8 mouse cellular contexts compared by ENCODE assay signal in the genomic region with DNA sequence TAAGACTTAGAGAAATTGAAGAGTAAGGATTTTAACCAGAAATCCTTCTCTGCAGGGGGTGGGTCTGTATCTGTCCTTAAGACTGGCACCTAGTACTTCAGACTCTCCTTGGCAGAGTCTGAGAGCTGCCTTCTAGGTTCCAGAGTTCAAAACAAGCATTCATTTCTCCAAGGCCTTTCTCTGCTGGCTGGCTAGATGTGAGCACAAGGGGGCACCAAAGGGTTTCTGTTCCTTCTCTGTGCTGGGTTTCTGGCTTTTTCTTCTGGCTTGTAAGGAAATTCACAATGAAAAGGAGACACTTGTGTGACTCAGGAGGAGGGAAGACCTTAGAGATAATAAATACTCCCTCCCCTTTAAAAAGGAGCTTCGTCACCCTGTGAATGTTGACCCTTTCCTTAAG.
DNase-seq lines count a peak whose midpoint lies in the region; ATAC-seq and TF ChIP-seq lines count a peak whose summit lies in the region.

No protein-coding gene starts in this region.

- H3K9ac ChIP-seq in CH12.LX (ENCODE audit: insufficient read depth, low read depth) = no peak overlapping the region
- no peak overlapping the region for H3K9ac ChIP-seq in hindbrain, embryonic 16.5 days (ENCODE audit: low read depth, low read length)

- no peaks in the 10 kb centered on the region for H3K4me1 ChIP-seq in CH12.LX (ENCODE audit: control insufficient read depth in 1 of 2, insufficient read depth in 2 of 2)
- H3K4me1 ChIP-seq in hindbrain, embryonic 16.5 days (ENCODE audit: control insufficient read depth, insufficient read depth, low read depth, low read length) = no peaks in the 10 kb centered on the region

- no peak overlapping the region for H3K4me2 ChIP-seq in CH12.LX (ENCODE audit: insufficient read depth, low read depth, poor library complexity, severe bottlenecking)
- H3K4me2 ChIP-seq in hindbrain, embryonic 16.5 days (ENCODE audit: low read length) = no peak overlapping the region

- in situ Hi-C loops in CH12.LX (cut with MboI; ENCODE audit: low pct_ligation_motif_present, low pct_unique_long_range_greater_than_20kb, low sequenced_read_pairs) = no loop called here

- peaks cover 25% of the 10 kb centered on the region for H3K27me3 ChIP-seq in CH12.LX (replicated peaks)
- no peaks in the 10 kb centered on the region for H3K27me3 ChIP-seq in hindbrain, embryonic 16.5 days (replicated peaks; ENCODE audit: control insufficient read depth, insufficient read depth, low read length)

- no peak overlapping the region for H3K4me3 ChIP-seq in gastrocnemius, adult 2 months
- no peak overlapping the region for H3K4me3 ChIP-seq in CH12.LX (replicated peaks in 1 of 3; ENCODE audit: low read depth in 2 of 3, low read length in 2 of 3, poor library complexity in 1 of 3)
- H3K4me3 ChIP-seq in hindbrain, embryonic 16.5 days (ENCODE audit: low read length) = no peak overlapping the region

- ATAC-seq in hindbrain, embryonic 16.5 days = peak; percentile 80; the same call in 1 of the 2 replicates
- ATAC-seq in inflammation-experienced regulatory T-cells, adult 6 months = no peak

- no peak for DNase-seq in gastrocnemius, adult 2 months
- no peak for DNase-seq in gastrocnemius, postnatal 4 days (ENCODE audit: low spot score in 2 of 2)
- DNase-seq in CH12.LX (ENCODE audit: extremely low read depth) = no peak
- peak; percentile 26 to 53 for DNase-seq in cerebellum, postnatal 4 days (ENCODE audit: low spot score in 2 of 2)
- peak; percentile 69 to 83 for DNase-seq in left cerebral cortex, postnatal 25 days (ENCODE audit: low spot score in 2 of 2)
- no peak for DNase-seq in yolk sac, embryonic 10.5 days (ENCODE audit: low spot score)

- H3K36me3 ChIP-seq in CH12.LX (replicated peaks in 1 of 2; ENCODE audit: control insufficient read depth in 1 of 2, insufficient read depth in 1 of 2, low read length in 1 of 2) = no peaks in the 10 kb centered on the region
- H3K36me3 ChIP-seq in hindbrain, embryonic 16.5 days (ENCODE audit: control insufficient read depth, insufficient read depth, low read length) = no peaks in the 10 kb centered on the region

- peak; percentile 12 for TF ChIP-seq RAD21 in CH12.LX (IDR thresholded peaks at IDR 0.05; ENCODE audit: low read depth, low read length)

- 10% methylated on average over 1 of the region's 1 CpGs for WGBS in hindbrain, embryonic 16.5 days

- intact Hi-C loops in gastrocnemius, adult 2 months (cut with DNase I) = no loop called here
- intact Hi-C loops in left cerebral cortex, postnatal 25 days (cut with DNase I) = loop anchor here (5.0 to 10.0 kb wide), 3 partner anchors 248 to 1601 kb away; no protein-coding TSS in a partner anchor

- H3K9me3 ChIP-seq in CH12.LX (replicated peaks; ENCODE audit: low read length) = peaks cover 5% of the 10 kb centered on the region
- no peaks in the 10 kb centered on the region for H3K9me3 ChIP-seq in hindbrain, embryonic 16.5 days (ENCODE audit: control insufficient read depth, low read length)

- peak; percentile 18; the same call in 1 of the 2 replicates for TF ChIP-seq CTCF in gastrocnemius, adult 2 months (IDR thresholded peaks at IDR 0.05)
- peak in 1 of 2 experiments; percentile 23; a peak in 1 of 4 replicates for TF ChIP-seq CTCF in CH12.LX (conservative IDR thresholded peaks at IDR 0.05 in 1 of 2, IDR thresholded peaks at IDR 0.05 in 1 of 2; ENCODE audit: low read depth in 2 of 2, low read length in 2 of 2)

- no peak for TF ChIP-seq EP300 in CH12.LX (IDR thresholded peaks at IDR 0.05; ENCODE audit: low read length)

- TF ChIP-seq POLR2A in CH12.LX (IDR thresholded peaks at IDR 0.05; ENCODE audit: low read depth, low read length) = no peak

- dilution Hi-C loops in CH12.LX (cut with MboI; ENCODE audit: extremely low pct_ligation_motif_present, extremely low pct_unique_long_range_greater_than_20kb, low sequenced_read_pairs) = no loop called here

- H3K79me2 ChIP-seq in CH12.LX (replicated peaks; ENCODE audit: control insufficient read depth, extremely low read depth, insufficient read depth, poor library complexity, severe bottlenecking) = no peaks in the 10 kb centered on the region

- no peak overlapping the region for H3K27ac ChIP-seq in gastrocnemius, adult 2 months
- H3K27ac ChIP-seq in CH12.LX (ENCODE audit: insufficient read depth, low read depth) = no peak overlapping the region
- no peak overlapping the region for H3K27ac ChIP-seq in hindbrain, embryonic 16.5 days (ENCODE audit: low read depth, low read length)

TF ChIP-seq in CH12.LX, 34 proteins besides CTCF, POLR2A, EP300 and RAD21:
- TF ChIP-seq MXI1 (IDR thresholded peaks at IDR 0.05; ENCODE audit: low read depth, low read length) (no peak), IRF4 (IDR thresholded peaks at IDR 0.05; ENCODE audit: low read depth, low read length) (no peak), ETS1 (conservative IDR thresholded peaks at IDR 0.05; ENCODE audit: low read depth, low read length) (no peak), BHLHE40 (IDR thresholded peaks at IDR 0.05; ENCODE audit: low read depth, low read length) (no peak), HCFC1 (IDR thresholded peaks at IDR 0.05; ENCODE audit: low read depth, low read length) (no peak), MAZ (IDR thresholded peaks at IDR 0.05; ENCODE audit: low read depth, low read length) (no peak), ZMIZ1 (IDR thresholded peaks at IDR 0.05; ENCODE audit: low read depth, low read length) (no peak), ZNF384 (IDR thresholded peaks at IDR 0.05; ENCODE audit: low read depth, low read length) (no peak), NELFE (IDR thresholded peaks at IDR 0.05; ENCODE audit: low read depth, low read length) (no peak), CHD1 (IDR thresholded peaks at IDR 0.05; ENCODE audit: low read depth, low read length) (no peak)

Comparison
In these comparisons a context has a peak if more than half of its experiments do, and no peak if none do; other contexts are left out.
1. DNase-seq: peak in cerebellum, postnatal 4 days (2 of 2) and left cerebral cortex, postnatal 25 days (2 of 2); none in gastrocnemius, adult 2 months (single experiment), gastrocnemius, postnatal 4 days (0 of 2), CH12.LX (single experiment) and yolk sac, embryonic 10.5 days (single experiment).